Mouse (Mus musculus): ENCODE data around the gene Faap100.

DNA sequence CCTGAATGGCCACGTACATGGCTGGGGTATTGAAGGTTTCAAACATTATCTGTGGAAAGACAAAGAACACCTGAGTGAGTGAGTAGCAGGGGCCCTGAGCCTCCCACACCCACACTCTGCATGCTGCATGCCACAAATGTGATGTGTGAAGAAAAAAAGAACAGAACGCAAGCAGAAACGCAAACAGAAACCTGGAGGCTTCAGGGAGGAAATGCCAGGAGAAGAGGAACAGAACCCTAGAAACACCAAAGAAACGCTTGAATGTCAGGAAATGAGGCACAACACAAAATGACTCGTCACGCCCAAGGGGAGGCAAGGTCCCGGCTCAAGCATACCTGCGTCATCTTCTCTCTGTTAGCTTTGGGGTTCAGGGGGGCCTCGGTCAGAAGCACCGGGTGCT, 31.3 kb downstream of the Faap100 start:
- TF ChIP-seq GATA1 (IDR thresholded peaks at IDR 0.05; ENCODE audit: low read length) (no peak), TAL1 (IDR thresholded peaks at IDR 0.05; ENCODE audit: low read length) (no peak)

All from erythroblast, embryonic 14.5 days (primary cell).